19 mouse cellular contexts compared by ENCODE assay signal in genomic region chr17:78097699-78098098, GRCm38 (mm10).
DNase-seq lines count a peak whose midpoint lies in the region; ATAC-seq and TF ChIP-seq lines count a peak whose summit lies in the region.
"Had no signal": no experiment of that assay in that cellular context is flagged by ENCODE, and none has a peak within 500 bp of the region (broad histone marks: within the 10 kb centered on the region; RNA-seq: fewer than 3 reads in every experiment).

No protein-coding gene starts in this region.

- no peak overlapping the region for H3K27ac ChIP-seq in thymus, adult 2 months (ENCODE audit: control insufficient read depth, insufficient read depth, low read length)
- H3K27ac ChIP-seq: embryonic facial prominence, embryonic 10.5 days; embryonic facial prominence, embryonic 12.5 days; forebrain, embryonic 13.5 days; forebrain, embryonic 15.5 days had no signal

- 68% methylated on average over 1 of the region's 1 CpGs for WGBS in thymus, adult 2 months

- no peak for TF ChIP-seq POLR2A in thymus, adult 2 months (IDR thresholded peaks at IDR 0.05; ENCODE audit: control insufficient read depth, extremely low read depth, insufficient read depth, low read length, poor library complexity)

- H3K36me3 ChIP-seq in thymus, adult 2 months (ENCODE audit: control insufficient read depth, insufficient read depth, low read length), result no peaks in the 10 kb centered on the region
- H3K36me3 ChIP-seq: embryonic facial prominence, embryonic 10.5 days; embryonic facial prominence, embryonic 12.5 days; forebrain, embryonic 15.5 days had no signal

- TF ChIP-seq CTCF in thymus, adult 2 months (IDR thresholded peaks at IDR 0.05; ENCODE audit: borderline replicate concordance, control insufficient read depth, extremely low read depth, insufficient read depth, low read length, poor library complexity), result no peak

- no peaks in the 10 kb centered on the region for H3K4me1 ChIP-seq in thymus, adult 2 months (replicated peaks; ENCODE audit: control insufficient read depth, insufficient read depth, low read length)
- H3K4me1 ChIP-seq: embryonic facial prominence, embryonic 10.5 days; embryonic facial prominence, embryonic 12.5 days; forebrain, embryonic 13.5 days; forebrain, embryonic 15.5 days had no signal

- ATAC-seq in common myeloid progenitor, adult 5-6 weeks (replicated peaks; ENCODE audit: low read depth, poor library complexity, severe bottlenecking), result peak; percentile 98
- peak; percentile 99 for ATAC-seq in granulocyte monocyte progenitor cell, adult 5-6 weeks (replicated peaks; ENCODE audit: poor library complexity, severe bottlenecking)
- ATAC-seq in megakaryocyte progenitor cell, adult 5-6 weeks (replicated peaks; ENCODE audit: poor library complexity), result peak; percentile 98
- ATAC-seq: forebrain, embryonic 13.5 days; forebrain, embryonic 15.5 days; forebrain, postnatal 0 days had no signal

- no peaks in the 10 kb centered on the region for H3K27me3 ChIP-seq in thymus, adult 2 months (ENCODE audit: control insufficient read depth, insufficient read depth, low read length)
- H3K27me3 ChIP-seq: embryonic facial prominence, embryonic 12.5 days; forebrain, embryonic 13.5 days; forebrain, embryonic 15.5 days had no signal

- no peak for DNase-seq in thymus, adult 2 months
- DNase-seq in spleen, postnatal 4 days (ENCODE audit: low spot score in 2 of 2), result no peak
- DNase-seq: adrenal gland, adult 2 months; adrenal gland, postnatal 10 days; adrenal gland, postnatal 25 days; cerebellum, adult 11 months; cerebellum, adult 18-20 months; cerebellum, adult 8-10 months; cerebellum, adult 9-11 months; cerebellum, postnatal 14 days; cerebellum, postnatal 36 days; forebrain, postnatal 0 days had no signal

- no peak overlapping the region for H3K4me3 ChIP-seq in thymus, adult 2 months (ENCODE audit: control insufficient read depth, insufficient read depth, low read length)
- H3K4me3 ChIP-seq: embryonic facial prominence, embryonic 10.5 days; embryonic facial prominence, embryonic 12.5 days; forebrain, embryonic 13.5 days; forebrain, embryonic 15.5 days had no signal
